Mouse (Mus musculus): ENCODE data around the gene Gmfg. TPM values are rescaled to one million over a fixed set of nuclear protein-coding genes. Genes with fewer than 3 reads are reported as not detected.

Gene Gmfg
- polyA plus RNA-seq (2012; rRNA removed): 54.9 and 55.1 TPM in 2 replicates

GRCm38 (mm10) chr7:28436932-28437570, at the start of gene Gmfg:
TSS of gene Gmfg (plus strand) at chr7:28437447.

GRCm38 (mm10) chr7:28392429-28393271, 44.6 kb upstream of the Gmfg start, which contains the start of the genes Med29 and Paf1:
TSS of gene Med29 (minus strand) at chr7:28392708.
TSS of gene Paf1 (plus strand) at chr7:28392951.

GRCm38 (mm10) chr7:28451531-28452360, 14.5 kb downstream of the Gmfg start, which contains the start of gene Lrfn1:
TSS of gene Lrfn1 (plus strand) at chr7:28451980.

Other genes starting within 250 kb of the Gmfg start
- 2.4 and 2.5 TPM in 2 replicates for gene Eid2, start 169.6 kb upstream of the Gmfg start, polyA plus RNA-seq (2012; rRNA removed)
- gene Eid2b, start 159.7 kb upstream of the Gmfg start, polyA plus RNA-seq (2012; rRNA removed): 2.0 TPM in 2 replicates
- 0.02 TPM in 1 of 2 replicates, not detected in the other for gene Selenov, start 146.3 kb upstream of the Gmfg start, polyA plus RNA-seq (2012; rRNA removed)
- 0.04 TPM in 1 of 2 replicates, not detected in the other for gene Dll3, start 135.2 kb upstream of the Gmfg start, polyA plus RNA-seq (2012; rRNA removed)
- 35.4 TPM in 2 replicates for gene Timm50, start 125.4 kb upstream of the Gmfg start, polyA plus RNA-seq (2012; rRNA removed)
- 27.7 and 31.0 TPM in 2 replicates for gene Supt5, start 98.7 kb upstream of the Gmfg start, polyA plus RNA-seq (2012; rRNA removed)
- gene Rps16, start 86.8 kb upstream of the Gmfg start, polyA plus RNA-seq (2012; rRNA removed): 978 and 1,228 TPM in 2 replicates
- 2.9 and 3.2 TPM in 2 replicates for gene Plekhg2, start 64.8 kb upstream of the Gmfg start, polyA plus RNA-seq (2012; rRNA removed)
- gene Zfp36, start 57.2 kb upstream of the Gmfg start, polyA plus RNA-seq (2012; rRNA removed): 15.1 and 24.5 TPM in 2 replicates
- 20.6 and 21.0 TPM in 2 replicates for gene Med29, start 44.7 kb upstream of the Gmfg start, polyA plus RNA-seq (2012; rRNA removed)
- 29.5 and 30.8 TPM in 2 replicates for gene Paf1, start 44.5 kb upstream of the Gmfg start, polyA plus RNA-seq (2012; rRNA removed)
- 0.32 and 0.42 TPM in 2 replicates for gene Lrfn1, start 14.5 kb downstream of the Gmfg start, polyA plus RNA-seq (2012; rRNA removed)
- gene Ifnl2, start 73.0 kb downstream of the Gmfg start, polyA plus RNA-seq (2012; rRNA removed): not detected in 2 replicates
- gene Ifnl3, start 85.4 kb downstream of the Gmfg start, polyA plus RNA-seq (2012; rRNA removed): not detected in 2 replicates
- 0.46 and 2.9 TPM in 2 replicates for gene Sycn, start 103.4 kb downstream of the Gmfg start, polyA plus RNA-seq (2012; rRNA removed)
- gene Nccrp1, start 109.8 kb downstream of the Gmfg start, polyA plus RNA-seq (2012; rRNA removed): 0.04 and 0.07 TPM in 2 replicates
- 8.5 and 12.5 TPM in 2 replicates for gene Samd4b, start 160.7 kb downstream of the Gmfg start, polyA plus RNA-seq (2012; rRNA removed)
- 7.5 and 9.7 TPM in 2 replicates for gene Pak4, start 160.7 kb downstream of the Gmfg start, polyA plus RNA-seq (2012; rRNA removed)
- gene Acp7, start 193.9 kb downstream of the Gmfg start, polyA plus RNA-seq (2012; rRNA removed): not detected in 2 replicates